Mouse (Mus musculus) right cerebral cortex, postnatal 10 days (tissue): ENCODE results near the gene Rem1.
"Not testable (repeated sequence)": the region's sequence is repeated elsewhere in the genome, so short reads cannot be mapped to it uniquely, and the experiment has no call there.

Source experiments
- DNase-seq, 2 experiments: peaks; one replicate each; pipeline ENCODE4 v3.0.0; 2021; ENCODE audit warnings: low spot score in 2 of 2

The Rem1 gene

GRCm38 (mm10) chr2:152628066-152628465 is 1.3 kb downstream of the Rem1 start:
- DNase-seq = no peak

GRCm38 (mm10) chr2:152629239-152629638 is 2.5 kb downstream of the Rem1 start:
- DNase-seq = no peak

DNA sequence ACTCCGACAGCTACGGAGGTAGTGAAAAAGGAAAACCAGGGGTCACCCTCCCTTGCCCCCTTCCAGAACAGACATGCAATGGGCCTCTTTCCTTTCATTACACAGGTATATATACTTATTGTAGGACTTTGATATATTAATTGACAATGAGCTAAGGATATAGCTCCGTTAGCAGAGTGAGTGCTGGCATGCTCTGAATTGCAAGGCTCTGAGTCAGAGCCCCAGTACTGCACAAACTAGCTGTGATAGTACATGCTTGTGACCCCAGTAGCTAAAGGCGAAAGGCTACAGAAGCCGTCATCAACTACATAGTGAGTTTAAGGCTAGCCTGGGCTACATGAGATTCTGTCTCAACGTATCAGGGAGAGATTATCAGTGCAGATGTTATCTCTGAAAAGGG is 3.2 kb downstream of the Rem1 start:
- DNase-seq = no peak

DNA sequence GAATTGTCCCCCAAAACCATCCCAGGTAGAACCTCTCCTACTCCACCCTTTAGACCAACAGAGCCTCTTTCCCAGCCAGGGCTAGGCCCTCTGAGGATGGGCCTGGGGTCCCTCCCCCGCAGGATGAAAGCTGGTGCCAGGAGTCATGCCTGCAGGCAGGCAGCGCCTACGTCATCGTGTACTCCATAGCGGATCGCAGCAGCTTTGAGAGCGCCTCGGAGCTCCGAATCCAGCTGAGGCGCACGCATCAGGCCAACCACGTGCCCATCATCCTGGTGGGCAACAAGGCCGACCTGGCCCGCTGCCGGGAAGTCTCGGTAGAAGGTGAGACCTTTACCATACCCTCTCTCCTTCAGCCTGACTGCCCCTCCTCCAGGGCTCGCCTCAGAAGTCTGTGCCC is 6.6 kb downstream of the Rem1 start:
- no peak for DNase-seq

GRCm38 (mm10) chr2:152634311-152634710 is 7.6 kb downstream of the Rem1 start:
- no peak for DNase-seq

DNA sequence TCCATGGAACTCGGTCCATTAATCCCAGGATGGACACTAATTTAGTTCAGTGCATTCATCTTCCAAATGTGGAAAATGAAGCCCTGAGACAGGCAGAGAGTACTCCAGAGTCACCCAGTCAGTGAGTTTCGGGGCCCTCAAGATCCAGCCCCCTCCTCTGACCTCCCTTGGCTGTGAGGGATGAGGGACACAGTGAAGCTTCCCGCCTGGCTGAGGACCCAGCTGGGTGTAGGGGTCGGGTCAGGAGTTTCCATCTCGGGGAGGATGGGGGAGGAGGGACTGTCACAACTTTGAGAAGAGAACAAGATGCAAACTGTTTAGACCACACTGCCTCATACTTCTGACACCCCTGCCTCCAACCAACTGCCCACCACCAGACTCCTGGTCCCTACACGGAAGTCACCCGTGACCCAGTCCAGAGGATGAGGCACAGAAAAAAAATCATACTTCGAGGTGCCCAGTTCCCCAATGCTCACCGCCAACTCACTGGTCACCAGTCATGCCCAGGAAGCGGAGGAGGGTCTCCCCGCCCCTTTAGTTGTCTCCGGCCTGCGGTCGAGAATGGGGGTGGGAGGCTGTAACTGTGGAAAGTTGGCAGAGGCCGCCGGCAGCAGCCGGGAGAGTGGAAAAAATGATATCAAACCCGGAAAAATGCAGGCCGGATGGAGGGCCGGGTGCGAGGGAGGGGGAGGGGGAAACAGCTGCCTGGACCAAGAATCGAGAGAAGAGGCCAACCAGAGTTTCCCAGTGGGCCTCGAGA is 9.7 kb downstream of the Rem1 start:
- DNase-seq = no peak

DNA sequence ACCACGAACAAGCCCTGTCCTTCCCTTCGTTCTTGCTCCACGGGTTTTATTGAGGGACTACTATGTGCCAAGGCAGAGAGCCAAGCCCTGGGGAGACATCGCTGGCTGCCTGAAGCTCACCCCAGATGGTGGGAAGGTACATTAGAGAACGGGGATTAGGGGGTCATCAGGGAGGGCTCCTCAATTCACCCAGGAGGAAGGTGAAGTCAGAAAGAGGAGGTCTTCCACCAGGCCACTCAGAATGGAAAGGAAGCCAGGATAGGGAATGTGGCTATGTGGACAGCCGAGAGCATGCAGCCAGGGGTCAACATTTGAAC is 10.2 kb downstream of the Rem1 start:
- DNase-seq = no peak

- no peak for DNase-seq
These were observed 10.6 kb downstream of the Rem1 start for GRCm38 (mm10) chr2:152637381-152637780.

DNA sequence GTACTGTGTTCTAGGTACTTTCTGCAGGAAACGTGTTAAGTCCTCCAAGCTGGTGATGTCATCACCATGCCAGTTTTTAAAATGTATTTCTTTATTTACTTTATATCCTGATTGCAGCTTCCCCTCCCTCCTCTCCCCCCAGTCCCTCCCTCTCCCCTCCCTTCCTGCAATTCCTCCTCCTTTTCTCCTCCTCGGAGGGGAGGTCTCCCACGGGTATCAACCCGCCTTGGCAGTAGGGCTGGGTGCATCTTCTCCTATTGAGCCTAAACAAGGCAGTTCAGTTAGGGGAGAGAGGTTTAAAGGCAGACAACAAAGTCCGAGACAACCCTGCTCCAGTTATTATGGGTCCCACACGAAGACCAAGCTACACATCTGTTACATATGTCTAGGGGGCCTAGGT is 12.1 kb downstream of the Rem1 start:
- no peak for DNase-seq

DNA sequence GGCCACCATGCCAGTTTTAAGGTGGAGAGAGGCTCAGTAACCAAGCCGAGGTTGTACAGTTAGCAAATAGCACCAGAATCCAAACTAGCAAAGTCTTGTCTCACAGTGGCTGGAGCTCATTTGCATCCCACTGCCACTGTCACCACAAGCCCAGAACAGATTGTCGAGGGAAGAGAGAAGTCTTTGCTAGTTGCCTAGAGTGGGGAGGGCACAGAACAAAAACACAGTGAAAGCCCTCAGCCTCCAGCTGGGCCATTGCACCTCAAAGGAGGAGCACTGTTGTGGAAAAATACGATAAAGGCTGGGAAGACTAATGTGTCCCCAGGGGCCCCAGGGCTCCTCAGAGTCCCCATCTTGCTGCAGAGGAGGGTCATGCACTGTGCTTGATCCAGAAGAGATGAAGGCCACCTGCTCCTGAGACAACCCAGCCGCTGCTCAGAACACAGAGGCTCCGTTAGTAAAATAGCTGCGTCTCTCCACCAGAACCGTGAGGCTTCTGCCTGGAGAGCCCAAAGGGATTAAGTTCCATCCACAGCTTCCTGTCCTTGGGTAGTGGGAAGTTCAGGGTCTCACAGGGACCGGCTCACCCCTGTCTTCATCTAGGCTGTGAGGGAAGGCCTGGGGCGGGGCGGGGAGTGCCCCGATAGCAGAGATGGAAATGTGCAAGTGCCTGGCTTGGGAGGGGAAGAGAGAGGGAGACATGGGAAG is 12.8 kb downstream of the Rem1 start:
- no peak for DNase-seq

DNA sequence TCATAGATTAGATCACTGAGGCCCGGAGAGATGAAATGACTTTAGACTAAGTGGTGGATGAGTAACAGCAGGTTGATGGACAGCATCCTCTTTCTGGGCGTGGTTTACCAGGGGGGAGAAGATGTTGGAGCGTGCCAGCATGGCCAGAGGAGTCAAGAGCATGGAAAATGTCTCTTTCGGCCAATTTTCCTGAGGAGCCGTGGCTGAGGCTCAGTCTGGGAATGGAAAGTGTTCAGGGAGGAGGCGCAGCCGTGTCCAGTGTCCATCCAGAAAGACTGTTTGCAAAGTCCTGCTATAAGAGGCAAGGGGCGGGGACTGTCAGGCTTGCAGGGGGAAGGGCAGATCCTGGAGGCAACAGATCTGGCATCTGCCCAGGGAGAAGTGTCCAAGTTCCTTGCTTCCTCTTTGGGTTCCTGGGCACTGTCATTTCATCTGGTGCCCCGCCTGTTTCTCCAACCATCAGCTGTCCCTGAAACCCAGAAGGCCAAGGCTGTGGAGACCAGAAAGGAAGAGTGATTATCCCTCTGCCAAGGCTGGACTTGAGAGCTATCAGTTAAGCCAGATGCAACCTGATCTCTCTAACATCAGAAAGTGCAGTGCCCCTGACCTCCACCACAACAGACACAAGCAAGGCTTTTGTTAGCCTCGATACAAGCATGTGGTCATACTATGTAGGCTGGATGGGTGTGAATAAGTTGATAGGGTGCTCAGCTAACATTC is 26.3 kb downstream of the Rem1 start:
- DNase-seq = no peak

DNA sequence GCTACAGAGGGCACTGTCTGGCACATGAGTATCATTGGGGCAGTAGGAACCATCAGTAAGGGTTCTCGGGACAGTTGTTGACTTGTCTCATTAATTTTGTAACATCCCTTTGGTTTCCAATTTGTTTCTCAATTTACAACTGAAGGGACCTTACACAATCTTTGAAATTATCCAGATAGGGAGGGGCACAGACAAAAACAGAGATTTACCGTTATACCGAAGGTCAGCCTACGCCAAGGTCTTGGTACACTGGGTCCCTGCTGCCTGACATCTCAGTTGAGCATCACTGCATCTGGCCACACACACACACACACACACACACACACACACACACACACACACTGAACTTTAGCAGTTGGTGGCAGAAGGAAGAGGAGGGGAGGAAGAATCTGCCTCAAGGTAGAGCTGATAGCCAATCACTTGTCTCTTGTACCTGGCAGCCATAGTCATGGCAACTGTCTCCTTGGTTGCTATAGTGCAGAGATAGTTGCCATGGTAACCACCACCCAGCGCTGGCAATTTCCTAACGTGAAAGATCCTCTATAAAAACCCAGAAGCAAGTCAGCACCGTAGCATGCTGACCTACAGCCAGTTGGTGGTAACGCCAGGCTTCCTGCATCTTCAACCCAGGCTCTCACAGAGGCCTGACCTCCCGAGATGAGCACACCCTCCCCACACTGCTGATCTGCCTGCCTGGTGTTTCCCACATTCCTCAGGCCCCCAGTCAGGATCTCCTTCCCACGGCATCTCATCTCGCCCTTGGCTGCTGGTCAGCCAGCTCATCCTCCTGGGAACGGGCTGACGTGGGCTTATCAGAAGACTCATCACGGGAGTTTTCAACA is 27.3 kb downstream of the Rem1 start:
- DNase-seq = peak; percentile 87 to 95

DNA sequence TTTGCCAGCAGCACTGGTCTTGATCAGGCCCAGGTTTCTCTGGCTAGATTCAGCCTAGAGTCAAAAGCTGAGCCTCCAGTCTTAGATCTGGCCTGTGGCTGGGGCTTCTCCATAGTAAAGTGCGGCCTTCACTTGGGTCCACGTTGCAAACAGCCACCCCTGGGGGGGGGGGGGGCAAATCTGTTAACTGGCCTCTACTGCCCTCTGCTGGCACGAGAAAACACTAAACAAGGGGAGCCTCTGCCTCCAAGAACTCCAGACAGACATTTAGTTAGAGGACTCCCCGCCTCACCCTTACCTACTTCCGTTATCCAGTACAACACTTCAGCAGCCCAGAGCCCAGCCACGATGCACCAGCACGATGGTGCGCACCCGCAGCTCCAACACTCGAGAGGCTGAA is 30.6 kb downstream of the Rem1 start:
- no peak for DNase-seq

DNA sequence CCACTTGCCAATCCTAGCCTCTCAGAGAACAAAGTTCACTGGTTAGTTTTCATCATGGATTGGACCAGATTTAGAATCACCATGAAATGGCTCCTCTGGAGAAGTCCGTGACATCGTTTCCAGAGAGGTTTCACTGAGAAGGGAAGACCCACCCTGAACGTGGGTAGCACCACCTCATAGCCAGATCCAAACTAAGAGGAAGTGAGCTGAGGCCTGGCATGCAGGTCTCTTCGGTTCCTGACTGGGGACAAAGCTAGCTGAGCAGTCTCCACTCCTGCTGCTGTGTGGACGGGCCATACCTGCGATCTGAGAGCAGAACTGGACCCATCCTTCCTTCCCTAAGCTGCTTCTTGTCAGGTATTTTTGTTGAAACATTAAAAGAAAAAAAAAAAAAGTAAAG is 34.4 kb downstream of the Rem1 start:
- no peak for DNase-seq

- DNase-seq = not testable (repeated sequence)
These were observed 39.4 kb downstream of the Rem1 start for GRCm38 (mm10) chr2:152666191-152666590.

- peak; percentile 95 to 96 for DNase-seq
These were observed 42.5 kb downstream of the Rem1 start, which contains the start of gene H13 for GRCm38 (mm10) chr2:152669256-152669638. TSS of gene H13 (plus strand) at chr2:152669461.

DNA sequence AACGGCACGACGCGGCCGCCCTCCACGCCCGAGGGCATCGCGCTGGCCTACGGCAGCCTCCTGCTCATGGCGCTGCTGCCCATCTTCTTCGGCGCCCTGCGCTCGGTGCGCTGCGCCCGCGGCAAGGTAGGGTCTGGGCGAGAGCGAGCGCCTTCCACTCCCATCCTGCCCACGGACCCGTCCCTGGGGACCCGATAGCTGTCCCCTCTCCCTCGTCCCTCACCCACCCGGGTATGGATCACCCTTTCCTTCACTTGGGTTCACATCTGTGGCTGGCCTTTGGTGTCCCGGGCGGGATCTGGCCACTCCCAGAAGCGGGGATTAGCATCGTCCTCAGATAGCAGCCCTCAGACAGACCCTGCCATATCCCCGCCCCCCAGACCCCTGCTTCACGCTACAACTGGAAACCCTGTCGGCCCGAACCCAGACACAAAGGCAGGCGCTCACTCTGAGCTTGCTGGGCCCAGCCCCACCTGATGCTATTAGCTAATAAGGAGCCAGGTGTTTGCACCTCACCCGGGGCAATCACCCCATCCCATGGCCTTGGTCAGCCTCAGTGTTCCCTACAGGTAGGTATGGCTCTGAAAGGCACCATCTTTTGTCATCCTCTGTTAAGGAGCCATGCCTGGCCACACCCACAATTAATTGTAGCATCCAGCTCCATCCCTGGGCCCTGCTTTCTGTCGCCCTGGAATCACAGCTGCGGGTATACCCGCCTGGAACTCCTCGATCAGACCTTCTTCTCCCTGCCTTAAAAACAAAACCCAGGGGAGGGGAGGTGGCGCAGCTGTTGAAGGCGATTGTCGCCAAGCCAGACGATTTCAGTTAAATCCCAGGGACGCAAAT is 43.1 kb downstream of the Rem1 start:
- peak; percentile 64 for DNase-seq

- peak; percentile 67 to 76 for DNase-seq
These were observed 44.4 kb downstream of the Rem1 start for GRCm38 (mm10) chr2:152670983-152671641.

DNA sequence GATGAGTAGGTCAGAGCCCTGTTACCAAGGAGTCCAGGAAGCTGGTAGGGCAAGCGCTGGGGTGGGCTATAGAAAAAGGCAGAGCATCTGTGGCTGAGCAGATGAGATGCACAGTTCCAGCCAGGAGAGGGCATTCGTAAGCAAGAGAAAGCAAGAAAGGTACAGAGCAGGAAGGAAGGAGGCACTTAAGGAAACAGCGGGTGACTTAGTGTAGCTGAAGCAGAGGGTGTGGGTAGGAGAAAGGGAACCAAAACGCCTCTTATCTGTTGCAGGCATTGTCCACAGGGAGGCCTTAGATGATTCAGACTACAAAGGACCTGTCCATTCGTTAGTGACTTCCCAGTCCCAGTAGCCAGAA is 44.9 kb downstream of the Rem1 start:
- DNase-seq = peak; percentile 69 to 76

GRCm38 (mm10) chr2:152672166-152672565 is 45.4 kb downstream of the Rem1 start:
- no peak for DNase-seq

- DNase-seq = no peak
These were observed 47.4 kb downstream of the Rem1 start for GRCm38 (mm10) chr2:152674148-152674547.
